In genomic region chr1:105880555-105881304, GRCm38 (mm10) we compare ENCODE assay signal across 8 mouse cellular contexts.
DNase-seq lines count a peak whose midpoint lies in the region; ATAC-seq and TF ChIP-seq lines count a peak whose summit lies in the region.

No protein-coding gene starts in this region.

- H3K9ac ChIP-seq in kidney, embryonic 14.5 days (ENCODE audit: low read depth, low read length): peak overlapping the region; percentile 31
- H3K9ac ChIP-seq in heart, embryonic 16.5 days (ENCODE audit: low read length): 0 out of 2 replicates have a peak overlapping the region, but pooled peaks have one; percentile 16
- no peak overlapping the region for H3K9ac ChIP-seq in liver, embryonic 15.5 days
- no peak overlapping the region for H3K9ac ChIP-seq in stomach, postnatal 0 days (ENCODE audit: low read length)

- H3K9me3 ChIP-seq in kidney, embryonic 14.5 days (ENCODE audit: control insufficient read depth, low read length): no peaks in the 10 kb centered on the region
- no peaks in the 10 kb centered on the region for H3K9me3 ChIP-seq in heart, embryonic 16.5 days (replicated peaks; ENCODE audit: control insufficient read depth, low read length)
- no peaks in the 10 kb centered on the region for H3K9me3 ChIP-seq in liver, embryonic 15.5 days (replicated peaks)
- H3K9me3 ChIP-seq in stomach, postnatal 0 days (ENCODE audit: control insufficient read depth, low read length): no peaks in the 10 kb centered on the region

- no peaks in the 10 kb centered on the region for H3K27me3 ChIP-seq in kidney, embryonic 14.5 days (ENCODE audit: control insufficient read depth, insufficient read depth, low read length)
- H3K27me3 ChIP-seq in heart, embryonic 16.5 days (ENCODE audit: control insufficient read depth, insufficient read depth, low read length): no peaks in the 10 kb centered on the region
- 0 out of 2 replicates have a peak, but pooled peaks cover 2% of the 10 kb centered on the region for H3K27me3 ChIP-seq in liver, embryonic 15.5 days
- H3K27me3 ChIP-seq in stomach, postnatal 0 days (ENCODE audit: control insufficient read depth, insufficient read depth, low read length): no peaks in the 10 kb centered on the region

- no peaks in the 10 kb centered on the region for H3K4me1 ChIP-seq in kidney, embryonic 14.5 days (ENCODE audit: control insufficient read depth, insufficient read depth, low read length)
- peaks cover 8% of the 10 kb centered on the region for H3K4me1 ChIP-seq in heart, embryonic 16.5 days (ENCODE audit: control insufficient read depth, insufficient read depth, low read length)
- no peaks in the 10 kb centered on the region for H3K4me1 ChIP-seq in liver, embryonic 15.5 days (replicated peaks)
- H3K4me1 ChIP-seq in stomach, postnatal 0 days (replicated peaks; ENCODE audit: control insufficient read depth, insufficient read depth): 0 out of 2 replicates have a peak, but pooled peaks cover 3% of the 10 kb centered on the region
- no peaks in the 10 kb centered on the region for H3K4me1 ChIP-seq in lung, adult 2 months (ENCODE audit: control insufficient read depth, insufficient read depth, low read length)

- DNase-seq in kidney, adult 9 months: no peak
- DNase-seq in embryo, embryonic 10.5 days (ENCODE audit: low spot score): peak; percentile 72
- peak; percentile 50 for DNase-seq in stomach, postnatal 0 days (ENCODE audit: low spot score)
- no peak for DNase-seq in cerebellum, adult 8-10 months
- DNase-seq in lung, adult 2 months: no peak

- H3K4me2 ChIP-seq in kidney, embryonic 14.5 days (replicated peaks; ENCODE audit: low read depth, low read length): peak overlapping the region; percentile 42
- peak overlapping the region; percentile 59 for H3K4me2 ChIP-seq in heart, embryonic 16.5 days (ENCODE audit: low read depth, low read length)
- H3K4me2 ChIP-seq in liver, embryonic 15.5 days: peak overlapping the region; percentile 35; the same call in 1 of the 2 replicates
- H3K4me2 ChIP-seq in stomach, postnatal 0 days (replicated peaks; ENCODE audit: low read depth): peak overlapping the region; percentile 44

- no peaks in the 10 kb centered on the region for H3K36me3 ChIP-seq in kidney, embryonic 14.5 days (ENCODE audit: control insufficient read depth, insufficient read depth, low read length)
- H3K36me3 ChIP-seq in heart, embryonic 16.5 days (ENCODE audit: control insufficient read depth, insufficient read depth): no peaks in the 10 kb centered on the region
- H3K36me3 ChIP-seq in liver, embryonic 15.5 days (replicated peaks): no peaks in the 10 kb centered on the region
- no peaks in the 10 kb centered on the region for H3K36me3 ChIP-seq in stomach, postnatal 0 days (ENCODE audit: control insufficient read depth, insufficient read depth, low read length)

- TF ChIP-seq CTCF in stomach, postnatal 0 days (IDR thresholded peaks at IDR 0.05; ENCODE audit: low read depth): peak; percentile 57
- no peak for TF ChIP-seq CTCF in lung, adult 2 months (IDR thresholded peaks at IDR 0.05; ENCODE audit: insufficient read depth, low read length)

- no peak for TF ChIP-seq EP300 in stomach, postnatal 0 days (optimal IDR thresholded peaks at IDR 0.05)

- ATAC-seq in kidney, embryonic 14.5 days (ENCODE audit: low FRiP score, low TSS enrichment): peak; percentile 77
- peak; percentile 26; the same call in 1 of the 2 replicates for ATAC-seq in heart, embryonic 16.5 days (replicated peaks; ENCODE audit: extremely low read depth, insufficient read depth, low FRiP score)
- ATAC-seq in liver, embryonic 15.5 days (ENCODE audit: insufficient read depth): no peak
- ATAC-seq in stomach, postnatal 0 days (ENCODE audit: low FRiP score, low TSS enrichment): peak; percentile 57; the same call in 1 of the 2 replicates

- no peak for TF ChIP-seq POLR2A in lung, adult 2 months (IDR thresholded peaks at IDR 0.05; ENCODE audit: borderline replicate concordance, extremely low read depth, low read depth, low read length)

- WGBS in kidney, embryonic 14.5 days: 18% methylated on average over 25 of the region's 25 CpGs
- 28% methylated on average over 25 of the region's 25 CpGs for WGBS in heart, embryonic 16.5 days
- 29% methylated on average over 24 of the region's 25 CpGs for WGBS in liver, embryonic 15.5 days (ENCODE audit: insufficient replicate concordance)
- WGBS in stomach, postnatal 0 days: 24% methylated on average over 22 of the region's 25 CpGs
- WGBS in lung, adult 2 months: 29% methylated on average over 25 of the region's 25 CpGs

- peak overlapping the region; percentile 17; the same call in 1 of the 2 replicates for H3K27ac ChIP-seq in kidney, embryonic 14.5 days (ENCODE audit: low read depth, low read length)
- H3K27ac ChIP-seq in heart, embryonic 16.5 days (ENCODE audit: low read length): no peak overlapping the region
- no peak overlapping the region for H3K27ac ChIP-seq in liver, embryonic 15.5 days (replicated peaks)
- H3K27ac ChIP-seq in stomach, postnatal 0 days (replicated peaks): peak overlapping the region; percentile 30; the same call in 1 of the 2 replicates

- H3K4me3 ChIP-seq in kidney, embryonic 14.5 days (ENCODE audit: low read length): peak overlapping the region; percentile 27
- peak overlapping the region; percentile 21 for H3K4me3 ChIP-seq in heart, embryonic 16.5 days (ENCODE audit: low read length)
- H3K4me3 ChIP-seq in liver, embryonic 15.5 days (replicated peaks): no peak overlapping the region
- no peak overlapping the region for H3K4me3 ChIP-seq in stomach, postnatal 0 days (ENCODE audit: low read depth, low read length)
- no peak overlapping the region for H3K4me3 ChIP-seq in lung, adult 2 months (replicated peaks; ENCODE audit: extremely low read depth, low read depth, low read length)

Comparison
In these comparisons a context has a peak if more than half of its experiments do, and no peak if none do; other contexts are left out.
1. H3K27ac ChIP-seq: peak in kidney, embryonic 14.5 days (single experiment) and stomach, postnatal 0 days (single experiment); none in heart, embryonic 16.5 days (single experiment) and liver, embryonic 15.5 days (single experiment).
2. H3K4me3 ChIP-seq: peak in kidney, embryonic 14.5 days (single experiment) and heart, embryonic 16.5 days (single experiment); none in liver, embryonic 15.5 days (single experiment), stomach, postnatal 0 days (single experiment) and lung, adult 2 months (single experiment).
3. H3K9ac ChIP-seq: peak in kidney, embryonic 14.5 days (single experiment) and heart, embryonic 16.5 days (single experiment); none in liver, embryonic 15.5 days (single experiment) and stomach, postnatal 0 days (single experiment).
4. DNase-seq: peak in embryo, embryonic 10.5 days (single experiment) and stomach, postnatal 0 days (single experiment); none in kidney, adult 9 months (single experiment), cerebellum, adult 8-10 months (single experiment) and lung, adult 2 months (single experiment).
5. Peak in every context shown above with its lines, with median percentiles within 50 percentile points of each other: H3K4me2 ChIP-seq.